Comparison of ENCODE assay signal across 9 mouse cellular contexts in the genomic region with DNA sequence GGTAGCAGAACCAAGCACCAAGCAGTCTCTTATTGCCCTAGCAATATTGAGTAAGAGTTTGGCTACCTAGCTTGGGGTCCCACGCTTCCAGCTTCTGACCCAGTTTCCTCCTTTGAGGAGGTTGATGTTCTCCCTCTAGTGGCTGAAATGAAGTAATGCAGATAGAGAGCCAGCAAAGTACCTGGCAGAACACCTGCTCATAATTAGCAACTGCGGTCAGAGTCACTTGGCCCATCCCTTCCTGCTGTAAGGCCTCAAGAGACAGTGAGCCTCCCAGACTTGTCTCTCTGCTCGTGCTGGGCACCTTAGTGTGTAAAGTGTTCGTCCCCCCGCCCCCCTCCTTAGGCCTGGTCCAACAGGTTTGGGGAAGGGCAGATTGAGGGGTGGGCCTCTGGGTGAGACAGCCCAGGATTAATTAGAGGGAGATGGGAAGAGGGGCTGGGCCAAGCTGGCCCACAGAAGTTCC. TPM values are rescaled to one million over a fixed set of nuclear protein-coding genes. Genes with fewer than 3 reads are reported as not detected.
DNase-seq lines count a peak whose midpoint lies in the region; ATAC-seq and TF ChIP-seq lines count a peak whose summit lies in the region.
"Had no signal": no experiment of that assay in that cellular context is flagged by ENCODE, and none has a peak within 500 bp of the region (broad histone marks: within the 10 kb centered on the region; RNA-seq: fewer than 3 reads in every experiment).

No protein-coding gene starts in this region.

- no peak for TF ChIP-seq POLR2A in cerebellum, adult 2 months (IDR thresholded peaks at IDR 0.05; ENCODE audit: borderline replicate concordance, insufficient read depth, low read length)
- TF ChIP-seq POLR2A in thymus, adult 2 months (IDR thresholded peaks at IDR 0.05; ENCODE audit: control insufficient read depth, extremely low read depth, insufficient read depth, low read length, poor library complexity): no peak

- peak; percentile 33 to 46 for DNase-seq in cerebellum, adult 2 months
- DNase-seq in cerebellum, adult 11-12 months: no peak
- DNase-seq in thymus, adult 2 months: peak; percentile 21
- no peak for DNase-seq in thymus, adult 18-20 months
- DNase-seq in intestine, embryonic 14.5 days (ENCODE audit: low spot score): peak; percentile 66
- peak; percentile 73 for DNase-seq in naive thymus-derived CD4-positive, alpha-beta T cell, adult 2 months (ENCODE audit: low read depth)
- no peak for DNase-seq in ovary, adult 18-20 months (ENCODE audit: low spot score)
- no peak for DNase-seq in spleen, postnatal 4 days (ENCODE audit: low spot score in 2 of 2)

- TF ChIP-seq CTCF in cerebellum, adult 2 months (IDR thresholded peaks at IDR 0.05; ENCODE audit: borderline replicate concordance, insufficient read depth, low read depth, low read length): peak; percentile 74; the same call in 1 of the 2 replicates
- TF ChIP-seq CTCF in thymus, adult 2 months (IDR thresholded peaks at IDR 0.05; ENCODE audit: borderline replicate concordance, control insufficient read depth, extremely low read depth, insufficient read depth, low read length, poor library complexity): peak; percentile 52; the same call in 1 of the 2 replicates

- peaks cover 6% of the 10 kb centered on the region; the same call in 1 of the 2 replicates for H3K36me3 ChIP-seq in thymus, adult 2 months (ENCODE audit: control insufficient read depth, insufficient read depth, low read length)
- peaks cover 35% of the 10 kb centered on the region for H3K36me3 ChIP-seq in intestine, embryonic 14.5 days (ENCODE audit: control insufficient read depth, insufficient read depth, low read length)

- WGBS in cerebellum, adult 2 months: 14% methylated on average over 5 of the region's 5 CpGs
- WGBS in thymus, adult 2 months: 39% methylated on average over 5 of the region's 5 CpGs
- WGBS in intestine, embryonic 14.5 days: 13% methylated on average over 5 of the region's 5 CpGs

- no peak overlapping the region for H3K4me3 ChIP-seq in cerebellum, adult 2 months (replicated peaks; ENCODE audit: insufficient read depth, low read depth, low read length)
- no peak overlapping the region for H3K4me3 ChIP-seq in thymus, adult 2 months (ENCODE audit: control insufficient read depth, insufficient read depth, low read length)
- H3K4me3 ChIP-seq in intestine, embryonic 14.5 days (ENCODE audit: low read depth, low read length): no peak overlapping the region

- H3K27ac ChIP-seq in cerebellum, adult 2 months (ENCODE audit: insufficient read depth, low read length): no peak overlapping the region
- H3K27ac ChIP-seq in thymus, adult 2 months (ENCODE audit: control insufficient read depth, insufficient read depth, low read length): no peak overlapping the region
- no peak overlapping the region for H3K27ac ChIP-seq in intestine, embryonic 14.5 days (ENCODE audit: low read depth)

- no peak overlapping the region for H3K9ac ChIP-seq in intestine, embryonic 14.5 days (ENCODE audit: low read length)

- peak; percentile 57 for ATAC-seq in intestine, embryonic 14.5 days (replicated peaks; ENCODE audit: low FRiP score, low TSS enrichment, low read depth)

- H3K27me3 ChIP-seq in cerebellum, adult 2 months (ENCODE audit: control insufficient read depth, insufficient read depth, low read length): no peaks in the 10 kb centered on the region; the same call in 1 of the 2 replicates
- H3K27me3 ChIP-seq in thymus, adult 2 months (ENCODE audit: control insufficient read depth, insufficient read depth, low read length): peaks cover 5% of the 10 kb centered on the region; the same call in 1 of the 2 replicates
- peaks cover 29% of the 10 kb centered on the region for H3K27me3 ChIP-seq in intestine, embryonic 14.5 days (replicated peaks; ENCODE audit: control insufficient read depth, insufficient read depth, low read length)

- no peak overlapping the region for H3K4me2 ChIP-seq in intestine, embryonic 14.5 days (ENCODE audit: low read length)

- H3K9me3 ChIP-seq in intestine, embryonic 14.5 days (ENCODE audit: control insufficient read depth, low read length): no peaks in the 10 kb centered on the region

- H3K4me1 ChIP-seq in cerebellum, adult 2 months (ENCODE audit: control insufficient read depth, insufficient read depth, low read length): peaks cover 4% of the 10 kb centered on the region; the same call in 1 of the 2 replicates
- H3K4me1 ChIP-seq in thymus, adult 2 months (replicated peaks; ENCODE audit: control insufficient read depth, insufficient read depth, low read length): peaks cover 10% of the 10 kb centered on the region; the same call in 1 of the 2 replicates
- no peaks in the 10 kb centered on the region; the same call in 1 of the 2 replicates for H3K4me1 ChIP-seq in intestine, embryonic 14.5 days (replicated peaks; ENCODE audit: control insufficient read depth, insufficient read depth, low read length)

RNA-seq across cellular contexts. Expression of gene Bicdl2, which starts 4.3 kb away (rescaled TPM):
- polyA plus RNA-seq in cerebellum, adult 2 months (2012; rRNA removed): not detected in 2 replicates
- 0.43 and 0.49 TPM in 2 replicates for polyA plus RNA-seq in thymus, adult 2 months (2012; rRNA removed)
- 1.5 and 2.1 TPM in 2 replicates for polyA plus RNA-seq in intestine, embryonic 14.5 days (2014; fragmentation: Nextera tagmentation; extraction: Ambion mirVana)

RNA-seq across cellular contexts. Expression of gene Hcfc1r1, which starts 8.8 kb away (rescaled TPM):
- 173 and 179 TPM in 2 replicates for polyA plus RNA-seq in cerebellum, adult 2 months (2012; rRNA removed)
- polyA plus RNA-seq in thymus, adult 2 months (2012; rRNA removed): 143 and 192 TPM in 2 replicates
- 83.3 and 84.8 TPM in 2 replicates for polyA plus RNA-seq in intestine, embryonic 14.5 days (2014; fragmentation: Nextera tagmentation; extraction: Ambion mirVana)

RNA-seq across cellular contexts. Expression of gene Thoc6, which starts 9.1 kb away (rescaled TPM):
- 16.1 and 17.1 TPM in 2 replicates for polyA plus RNA-seq in cerebellum, adult 2 months (2012; rRNA removed)
- polyA plus RNA-seq in thymus, adult 2 months (2012; rRNA removed): 78.3 and 84.5 TPM in 2 replicates
- 45.8 and 50.2 TPM in 2 replicates for polyA plus RNA-seq in intestine, embryonic 14.5 days (2014; fragmentation: Nextera tagmentation; extraction: Ambion mirVana)

RNA-seq across cellular contexts. Expression of gene Tnfrsf12a, which starts 12.7 kb away (rescaled TPM):
- 29.1 and 31.3 TPM in 2 replicates for polyA plus RNA-seq in cerebellum, adult 2 months (2012; rRNA removed)
- polyA plus RNA-seq in thymus, adult 2 months (2012; rRNA removed): 10.2 and 11.4 TPM in 2 replicates
- 23.3 and 24.4 TPM in 2 replicates for polyA plus RNA-seq in intestine, embryonic 14.5 days (2014; fragmentation: Nextera tagmentation; extraction: Ambion mirVana)

RNA-seq across cellular contexts. Expression of gene Cldn6, which starts 14.5 kb away (rescaled TPM):
- polyA plus RNA-seq in cerebellum, adult 2 months (2012; rRNA removed): 0.11 and 0.13 TPM in 2 replicates
- 0.47 and 0.51 TPM in 2 replicates for polyA plus RNA-seq in thymus, adult 2 months (2012; rRNA removed)
- 88.4 and 97.9 TPM in 2 replicates for polyA plus RNA-seq in intestine, embryonic 14.5 days (2014; fragmentation: Nextera tagmentation; extraction: Ambion mirVana)
- polyA plus RNA-seq: C2C12 had no signal

Comparison
In these comparisons a context has a peak if more than half of its experiments do, and no peak if none do; other contexts are left out.
1. DNase-seq: peak in cerebellum, adult 2 months (2 of 2), thymus, adult 2 months (single experiment), intestine, embryonic 14.5 days (single experiment) and naive thymus-derived CD4-positive, alpha-beta T cell, adult 2 months (single experiment); none in cerebellum, adult 11-12 months (single experiment), thymus, adult 18-20 months (0 of 2), ovary, adult 18-20 months (single experiment) and spleen, postnatal 4 days (0 of 2).